Mouse (Mus musculus): ENCODE measurements around the gene Sh3glb1.
"Not testable (repeated sequence)": the region's sequence is repeated elsewhere in the genome, so short reads cannot be mapped to it uniquely, and the experiment has no call there.

Sh3glb1 gene

DNA sequence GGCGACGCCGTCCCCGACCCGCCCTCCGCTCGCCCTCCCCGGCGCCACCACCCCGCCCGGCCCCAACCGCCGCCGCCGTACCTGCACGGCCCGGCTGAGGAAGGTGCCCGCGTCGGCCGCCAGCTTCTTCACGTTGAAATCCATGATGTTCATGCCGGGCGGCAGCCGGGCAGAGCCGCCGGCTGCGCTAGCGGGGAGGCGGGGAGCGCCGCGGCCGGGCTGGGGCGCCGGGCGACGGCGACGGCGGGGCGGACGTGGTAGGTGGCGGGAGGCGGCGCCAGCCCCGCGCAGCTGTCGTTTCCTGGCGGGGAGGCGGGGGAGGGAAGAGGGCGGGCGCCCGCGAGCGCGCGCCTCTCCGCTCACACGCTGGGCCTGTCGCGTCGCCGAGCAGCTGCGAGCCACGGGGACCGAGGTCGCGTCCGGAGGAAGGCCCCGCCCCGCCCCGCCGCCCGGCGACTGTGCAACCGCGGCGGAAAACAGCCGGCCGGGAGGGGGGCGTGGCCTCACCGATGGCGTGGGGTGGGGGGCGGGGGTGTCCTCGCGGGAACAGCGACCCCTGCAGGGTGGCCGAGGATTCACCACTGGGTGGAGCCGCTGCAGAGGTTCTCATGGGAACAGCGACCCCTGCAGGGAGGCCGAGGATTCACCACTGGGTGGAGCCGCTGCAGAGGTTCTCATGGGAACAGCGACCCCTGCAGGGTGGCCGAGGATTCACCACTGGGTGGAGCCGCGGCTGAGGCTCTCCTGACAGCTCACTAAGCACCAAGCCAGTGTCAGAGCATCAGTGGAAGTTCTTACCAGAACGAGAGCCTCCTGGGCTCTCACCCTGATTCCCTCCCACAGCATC lies at the start of gene Sh3glb1:
Gene Sh3glb1 (minus strand): TSS at position 435 of the 847 bp plus-strand sequence.
- DNase-seq (ENCODE audit: low spot score), result peak; percentile 90

DNA sequence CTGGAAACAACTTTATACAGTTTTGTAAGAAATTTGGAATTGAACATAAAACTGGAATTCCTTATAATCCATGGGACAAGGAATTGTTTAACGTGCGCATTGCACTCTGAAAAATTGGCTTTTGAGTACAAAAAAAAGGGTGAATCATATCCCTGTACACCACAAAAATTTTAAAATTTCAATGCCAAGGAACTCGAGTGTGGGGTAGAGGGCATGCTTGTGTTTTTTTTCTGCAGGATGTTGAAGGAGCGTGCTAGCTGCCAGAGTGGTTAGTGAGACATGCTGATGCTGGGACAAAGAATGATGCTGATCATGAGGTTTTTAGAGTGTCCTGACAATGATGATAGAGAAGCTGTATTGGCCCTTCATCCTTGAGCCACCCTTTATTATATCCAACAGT lies 45.0 kb upstream of the Sh3glb1 start:
- no peak for DNase-seq (ENCODE audit: low spot score)

DNA sequence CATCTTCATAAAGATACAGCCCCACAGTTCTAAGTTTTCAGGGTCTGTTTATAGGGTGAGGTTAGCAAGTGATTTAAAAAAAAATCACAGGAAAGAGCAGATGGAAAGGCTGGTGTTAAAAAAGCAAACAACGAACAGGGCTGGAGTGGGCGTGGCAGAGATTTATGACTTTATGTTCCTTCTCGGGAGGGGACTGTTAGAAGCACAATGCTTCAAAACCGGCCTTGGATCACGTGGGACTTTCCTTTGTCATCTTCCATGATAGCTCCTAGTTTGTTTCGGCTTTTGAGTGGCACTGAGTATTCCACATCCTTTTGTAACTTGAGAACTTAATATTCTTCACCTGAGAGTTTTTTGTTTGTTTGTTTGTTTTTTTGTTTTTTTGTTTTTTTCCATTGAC lies 41.3 kb upstream of the Sh3glb1 start:
- no peak for DNase-seq (ENCODE audit: low spot score)

DNA sequence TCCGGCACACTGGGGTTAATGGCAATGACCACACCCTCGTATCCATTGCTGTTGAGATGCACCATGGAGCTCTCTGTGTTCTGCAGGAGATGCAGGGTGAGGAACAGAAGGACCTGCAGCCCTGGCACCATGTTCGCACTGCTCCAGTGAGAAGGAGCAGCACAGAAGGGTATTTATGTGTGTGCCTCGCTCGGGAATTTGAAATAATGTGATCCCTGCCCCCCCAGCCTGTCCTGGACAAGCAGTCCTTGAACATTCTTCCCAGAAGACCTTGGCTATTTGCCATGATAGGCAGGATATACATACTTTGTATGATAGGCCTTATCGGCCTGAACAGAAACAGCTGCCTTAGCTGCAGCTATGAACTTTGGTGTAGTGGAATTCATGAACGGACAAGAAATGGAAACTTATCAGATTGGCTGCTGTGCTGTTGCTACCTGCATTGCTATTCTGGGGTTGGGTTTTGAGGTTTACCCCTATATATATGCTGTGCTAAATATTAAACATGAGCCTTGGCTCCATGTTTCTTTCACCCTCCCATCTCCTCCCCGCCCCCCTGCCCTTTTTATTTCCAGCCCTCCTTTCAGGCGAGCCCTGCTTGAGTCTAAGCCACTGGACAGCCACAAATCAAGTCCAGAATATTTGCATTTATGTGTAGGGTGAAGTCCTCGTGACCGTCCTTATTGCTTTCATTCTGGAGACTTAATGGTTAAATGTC lies 40.6 kb upstream of the Sh3glb1 start, which contains the start of gene Clca3a1:
Gene Clca3a1 (minus strand): TSS at position 386 of the 718 bp plus-strand sequence.
- DNase-seq (ENCODE audit: low spot score), result peak; percentile 13

DNA sequence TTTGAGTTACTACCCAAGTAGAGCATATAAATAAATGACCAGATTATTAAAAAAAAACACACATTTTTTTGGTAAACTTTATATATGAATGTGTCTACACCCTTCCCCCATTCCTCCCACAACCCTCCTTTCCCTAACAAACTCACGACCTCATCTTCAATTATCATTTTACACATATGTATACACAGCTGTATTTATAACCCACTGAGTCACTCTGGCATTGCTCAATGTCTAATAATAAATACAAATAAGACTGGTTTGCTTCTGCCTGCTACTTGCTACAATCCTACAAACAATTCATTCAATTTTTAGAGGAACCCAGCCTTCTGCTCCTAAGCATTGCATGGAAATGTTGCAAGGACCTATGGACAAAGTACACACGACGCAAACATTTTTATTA lies 39.6 kb upstream of the Sh3glb1 start:
- DNase-seq (ENCODE audit: low spot score), result no peak

DNA sequence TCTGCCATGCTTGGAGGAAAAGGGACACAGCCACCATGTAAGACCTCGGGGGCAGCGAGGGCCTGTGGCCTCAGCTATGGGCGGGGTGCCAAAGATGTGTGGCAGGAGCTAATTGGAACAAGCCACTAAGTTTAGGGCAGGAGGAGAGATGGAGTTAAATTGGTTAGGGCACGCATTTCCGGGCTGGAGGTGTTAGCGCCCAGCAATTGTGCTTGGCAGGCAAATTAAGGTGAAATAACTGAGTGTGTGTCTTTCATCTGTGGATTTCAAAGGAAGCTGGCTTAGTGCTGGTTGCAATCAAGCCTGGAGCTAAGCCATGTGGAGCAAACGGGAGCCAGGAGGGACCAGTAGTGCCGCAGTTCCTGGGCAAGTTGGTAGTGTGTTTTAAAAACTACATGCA lies 36.0 kb upstream of the Sh3glb1 start:
- DNase-seq (ENCODE audit: low spot score), result not testable (repeated sequence)

DNA sequence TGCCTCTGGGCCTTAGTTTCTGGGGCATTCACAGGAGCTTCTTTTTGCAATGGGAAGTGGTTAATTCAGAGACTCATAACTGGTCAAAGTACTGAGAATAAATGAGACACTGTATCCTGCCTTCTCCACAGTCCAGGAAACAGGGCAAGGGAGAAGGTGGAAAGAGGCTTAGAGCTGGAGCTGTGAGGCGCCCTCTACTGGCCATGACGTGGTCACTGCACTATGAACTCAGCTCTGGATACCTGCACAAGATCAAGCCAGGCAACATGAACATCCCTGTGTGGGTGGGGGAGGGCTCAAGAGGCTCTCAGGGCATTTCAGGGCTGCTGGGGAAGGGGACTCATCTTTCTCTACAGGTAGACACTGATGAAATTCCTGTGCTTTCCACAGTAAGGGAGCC lies 33.0 kb upstream of the Sh3glb1 start:
- DNase-seq (ENCODE audit: low spot score), result no peak

DNA sequence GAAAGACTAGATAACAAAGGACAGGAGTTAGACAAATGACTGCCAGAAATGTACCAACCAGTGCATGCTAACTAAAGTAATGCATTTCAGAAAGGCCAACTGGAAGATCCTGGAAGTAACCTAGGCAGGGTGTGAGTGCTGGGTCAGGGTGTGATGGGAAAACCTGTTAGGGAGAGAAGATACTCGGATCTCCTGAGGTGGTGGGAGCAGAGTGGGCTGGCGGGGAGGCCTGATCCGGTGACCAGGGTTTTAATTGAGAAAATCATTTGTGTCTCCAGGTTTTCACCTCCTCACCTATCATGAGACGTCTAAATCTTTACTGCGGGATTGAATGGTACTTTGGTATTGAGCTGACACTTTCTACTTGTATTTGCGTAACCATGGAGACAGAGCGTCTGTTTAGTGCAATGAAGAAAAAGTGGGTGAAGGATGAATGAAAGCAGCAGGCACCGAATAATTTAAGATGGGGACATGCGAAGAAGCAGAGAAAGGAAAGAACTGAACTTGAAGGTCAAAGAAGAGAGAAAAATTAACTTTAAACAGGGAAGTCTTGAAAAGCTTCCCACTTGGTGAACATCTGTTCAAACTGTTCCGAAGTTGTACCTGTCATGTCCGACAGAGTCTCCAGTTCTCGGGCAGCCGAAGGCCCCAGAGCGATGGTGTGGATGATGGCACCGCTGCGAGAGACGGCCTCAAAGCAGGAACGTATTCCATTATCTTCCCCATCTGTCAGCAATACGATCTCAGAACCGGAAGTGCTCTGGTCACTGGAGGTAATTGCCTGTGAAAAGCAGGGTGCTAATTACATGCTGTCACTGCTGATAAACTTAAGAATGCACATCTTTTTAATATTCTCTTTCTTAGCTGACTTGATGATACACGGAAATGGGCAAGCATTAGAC lies 29.2 kb upstream of the Sh3glb1 start:
- DNase-seq (ENCODE audit: low spot score), result not testable (repeated sequence)

DNA sequence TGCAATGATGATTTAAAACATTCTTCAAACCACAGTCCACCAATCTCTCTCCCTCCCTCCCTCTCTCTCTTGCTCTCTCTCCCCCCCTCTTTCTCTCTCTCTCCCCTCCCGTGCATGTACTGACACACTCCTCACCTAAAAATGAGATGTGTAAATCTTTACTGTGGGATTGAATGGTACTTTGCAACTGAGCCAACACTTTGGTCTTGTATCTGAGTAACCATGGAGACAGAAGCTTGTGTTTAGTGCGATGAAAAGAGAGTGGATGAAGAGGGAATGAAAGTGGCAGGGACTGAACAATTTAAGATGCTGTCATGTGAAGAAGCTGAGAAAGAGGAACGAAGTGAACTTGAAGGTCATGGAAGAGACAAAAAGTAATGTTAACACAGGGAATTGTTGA lies 27.6 kb upstream of the Sh3glb1 start:
- DNase-seq (ENCODE audit: low spot score), result not testable (repeated sequence)

DNA sequence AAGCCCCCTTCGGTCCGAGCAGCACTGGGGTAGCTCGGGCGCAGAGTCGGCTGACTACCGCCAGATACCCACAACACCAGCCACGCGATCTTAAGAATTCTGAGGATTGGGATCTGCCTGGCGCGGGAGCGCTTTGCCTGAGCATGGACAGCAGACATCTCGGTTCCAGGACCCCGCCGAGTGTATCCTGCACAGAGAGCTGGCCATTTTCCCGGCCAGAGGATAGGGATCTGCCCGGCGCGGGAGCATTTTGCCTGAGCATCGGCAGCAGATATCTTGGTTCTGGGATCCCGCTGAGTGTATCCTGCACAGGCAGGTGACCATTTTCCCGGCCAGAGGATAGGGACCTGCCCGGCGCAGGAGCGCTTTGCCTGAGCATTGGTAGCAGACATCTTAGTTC lies 18.3 kb upstream of the Sh3glb1 start:
- DNase-seq (ENCODE audit: low spot score), result not testable (repeated sequence)

DNA sequence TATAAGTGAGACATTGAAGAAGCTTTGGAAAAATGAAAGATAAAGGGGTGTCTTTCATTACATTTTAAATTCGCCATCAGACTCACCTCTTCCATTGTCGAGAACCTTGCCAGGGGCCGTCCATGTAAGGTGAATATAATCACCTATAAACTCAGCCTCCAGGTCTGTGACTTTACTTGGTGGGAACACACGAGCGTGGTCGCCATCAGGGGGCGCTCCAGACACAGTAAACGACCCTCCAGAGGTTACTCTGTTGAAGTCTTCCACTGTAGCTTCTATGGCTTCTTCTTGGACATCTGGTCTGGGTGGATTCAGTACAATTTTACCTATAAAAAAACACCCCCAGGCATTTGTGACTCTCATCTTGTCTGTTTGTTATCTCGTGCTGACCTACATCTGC lies 16.7 kb upstream of the Sh3glb1 start:
- no peak for DNase-seq (ENCODE audit: low spot score)

DNA sequence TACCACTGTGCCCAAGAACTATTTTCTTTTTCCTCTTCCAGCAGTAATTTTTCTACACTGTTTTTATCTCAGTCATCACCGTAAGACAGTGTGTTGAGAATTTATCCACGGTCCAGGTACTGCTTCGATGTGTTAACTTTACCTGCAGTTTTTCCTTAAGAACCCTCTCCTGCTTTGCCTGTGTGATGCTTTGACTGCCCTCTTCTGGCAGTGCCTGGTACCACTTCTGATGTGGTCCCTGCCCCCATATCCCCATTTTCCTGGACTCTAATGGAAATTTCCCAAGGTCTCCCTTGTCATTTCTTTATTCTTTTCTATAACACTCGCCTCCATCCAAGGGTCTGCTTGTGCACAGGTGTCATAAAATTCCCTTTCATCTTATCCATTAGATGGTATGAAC lies 3.3 kb upstream of the Sh3glb1 start:
- DNase-seq (ENCODE audit: low spot score), result no peak

DNA sequence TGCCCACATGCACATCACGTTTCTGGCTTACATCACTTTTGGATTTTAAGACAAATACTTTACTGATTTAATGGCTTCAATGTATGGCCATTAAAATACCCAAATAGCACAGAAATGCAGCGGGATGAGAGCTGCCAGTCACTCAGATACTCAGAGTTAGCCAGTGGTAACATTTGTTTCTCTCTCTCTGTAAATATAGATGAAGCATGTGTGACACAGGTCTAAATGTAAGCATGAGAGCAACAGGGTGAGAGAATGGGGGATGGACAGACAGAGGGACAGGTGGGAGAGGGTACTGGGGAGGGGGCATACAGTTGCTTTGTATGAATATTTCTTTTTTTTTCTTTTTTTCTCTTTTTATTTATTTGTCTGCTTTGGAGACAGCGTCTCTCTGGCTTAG lies 2.4 kb upstream of the Sh3glb1 start:
- not testable (repeated sequence) for DNase-seq (ENCODE audit: low spot score)

DNA sequence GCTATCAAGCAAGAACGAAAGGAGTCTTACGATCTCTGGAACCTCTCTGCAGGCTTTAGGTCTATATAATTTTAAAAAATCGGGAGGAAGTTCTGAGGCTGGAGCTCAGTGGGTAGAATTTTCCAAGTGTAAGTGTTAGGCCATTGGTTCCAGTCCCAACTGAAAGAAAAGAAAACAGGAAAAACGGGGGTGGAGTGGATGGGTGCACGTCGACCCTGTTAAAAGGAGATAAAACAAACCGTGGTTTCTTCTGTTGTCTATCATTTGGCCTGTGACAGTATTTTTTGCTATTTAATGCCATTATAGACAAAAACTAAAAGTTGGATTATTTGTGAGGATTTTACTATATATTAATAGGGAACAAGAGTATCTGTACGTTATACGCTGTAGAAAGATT lies 1.7 kb upstream of the Sh3glb1 start:
- no peak for DNase-seq (ENCODE audit: low spot score)

DNA sequence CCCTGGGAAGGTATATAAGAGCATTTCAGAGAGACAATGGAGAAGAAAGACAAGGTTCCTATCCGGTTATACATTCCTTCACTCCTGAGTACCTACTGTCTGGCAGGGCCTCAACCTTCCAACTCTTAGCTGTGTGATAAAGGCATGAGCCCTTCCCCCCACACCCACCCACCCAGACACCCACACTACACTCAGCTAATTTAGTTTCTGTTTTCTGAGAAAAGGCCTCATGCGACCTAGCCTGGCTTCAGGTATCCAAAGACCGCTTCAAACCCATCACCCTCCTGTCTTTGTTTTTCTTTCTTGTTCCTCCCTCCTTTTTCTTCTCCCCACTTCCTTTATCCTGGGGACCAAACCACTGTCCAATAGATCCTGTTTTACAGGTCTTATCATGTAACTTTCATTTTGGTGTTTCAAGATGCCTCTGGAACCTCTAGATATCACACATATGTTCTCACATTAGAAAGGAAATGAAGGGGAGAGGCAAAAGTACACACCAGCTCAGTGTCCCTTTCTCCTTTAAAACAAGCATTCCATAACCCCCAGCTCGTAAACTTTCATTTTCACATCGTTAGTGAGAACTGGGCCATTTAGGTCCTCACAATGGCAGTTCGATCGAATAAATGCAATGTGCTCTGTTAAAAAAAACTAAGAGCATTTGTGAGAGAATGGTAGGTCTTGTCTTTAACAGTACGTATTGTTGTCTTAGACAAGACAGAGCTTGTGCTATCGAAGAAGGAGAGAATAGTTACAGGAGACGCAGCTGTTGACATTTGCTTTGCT lies 1.1 kb upstream of the Sh3glb1 start:
- no peak for DNase-seq (ENCODE audit: low spot score)

DNA sequence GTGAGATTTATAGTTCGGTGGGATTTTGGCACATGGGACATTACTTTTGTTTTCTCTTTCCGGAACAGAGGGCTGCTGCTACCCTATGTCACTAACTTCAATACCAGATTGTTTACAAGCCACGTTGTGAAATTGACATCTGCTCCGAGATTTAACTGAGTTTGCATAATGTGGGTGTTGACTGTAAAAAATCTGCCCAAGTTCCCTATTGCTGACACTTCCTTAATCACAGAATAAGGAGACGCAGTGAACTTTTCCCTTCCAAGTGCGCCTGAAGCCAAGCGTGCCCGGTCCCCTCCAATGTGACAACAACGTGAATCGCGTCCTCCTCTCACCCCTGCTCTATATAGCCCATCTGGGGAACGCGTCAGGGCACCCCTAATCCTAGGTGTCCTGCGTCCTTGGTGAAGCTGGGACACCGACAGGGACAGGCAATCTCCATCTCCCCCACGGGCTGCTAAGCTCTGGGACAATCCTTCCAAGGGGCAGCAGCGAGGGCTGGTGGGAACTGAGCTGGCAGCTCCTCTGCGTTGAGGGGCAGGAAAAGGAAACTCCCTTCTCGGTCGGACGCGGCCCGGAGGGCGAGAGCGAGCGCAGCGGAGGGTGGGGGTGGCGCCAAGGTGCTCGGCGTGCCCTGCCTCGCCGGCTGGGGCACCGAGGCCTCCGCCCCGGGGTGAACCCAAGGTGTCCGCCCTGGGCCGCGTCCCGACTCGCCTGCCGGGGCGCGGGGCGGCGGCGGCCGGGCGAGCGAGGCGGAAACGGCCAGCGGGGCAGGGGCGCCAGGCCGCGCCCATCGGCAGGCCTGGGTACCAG lies 841 bp downstream of the Sh3glb1 start:
- peak; percentile 25 for DNase-seq (ENCODE audit: low spot score)

DNA sequence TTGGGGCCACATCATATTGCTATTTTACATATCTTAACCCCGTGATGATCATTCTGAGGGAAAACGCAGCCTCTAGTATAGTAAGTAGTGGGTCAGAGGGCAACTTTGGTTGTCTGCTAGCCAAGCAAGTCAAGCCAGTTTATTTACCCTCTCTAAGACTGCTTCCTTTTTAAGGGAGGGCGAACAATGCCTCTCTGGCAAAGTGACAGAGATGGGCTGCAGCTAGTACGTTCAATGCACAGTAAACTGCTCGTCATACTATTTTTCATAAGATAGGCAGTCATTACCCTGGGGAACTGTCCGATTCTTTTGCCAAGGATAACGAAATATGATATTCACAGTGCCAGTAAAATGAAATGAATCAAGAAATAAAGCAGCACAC lies 1.4 kb downstream of the Sh3glb1 start:
- DNase-seq (ENCODE audit: low spot score), result no peak

DNA sequence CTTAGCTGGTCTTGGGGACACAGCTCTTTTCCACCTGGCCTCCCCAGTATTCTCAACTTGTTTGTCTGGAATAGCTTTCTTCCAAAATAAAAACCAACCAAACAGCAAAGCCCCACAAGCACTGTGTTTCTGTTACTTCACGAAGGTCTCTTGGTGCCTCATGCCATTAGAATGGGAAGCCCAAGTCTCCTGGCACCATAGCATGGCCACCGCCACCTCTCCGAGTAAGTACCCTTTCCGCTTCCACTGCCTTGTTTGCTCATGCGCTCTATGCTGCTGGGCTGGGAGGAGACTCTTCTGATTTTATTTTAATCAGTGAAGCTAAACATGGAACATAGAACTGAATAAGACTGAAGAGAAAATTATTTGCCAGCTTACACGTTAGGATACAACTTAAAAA lies 2.3 kb downstream of the Sh3glb1 start:
- DNase-seq (ENCODE audit: low spot score), result no peak

DNA sequence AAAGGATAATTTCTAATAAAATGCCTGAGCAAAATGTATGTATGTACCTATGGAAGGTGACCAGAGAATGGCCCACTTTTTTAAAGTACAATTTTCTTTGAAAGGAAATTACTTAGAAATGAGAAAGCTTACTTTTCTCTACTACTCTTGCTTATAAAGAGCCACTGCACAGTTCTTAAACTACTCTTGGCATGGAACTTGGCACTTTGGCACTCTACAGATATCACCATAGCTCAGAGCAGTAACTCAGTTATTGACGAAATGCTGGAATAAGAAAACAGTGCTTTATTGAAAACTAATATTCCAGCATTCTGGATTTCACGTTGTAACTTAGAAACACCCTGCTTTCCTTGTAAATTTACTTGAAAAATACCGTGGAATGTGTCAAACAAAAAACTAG lies 3.0 kb downstream of the Sh3glb1 start:
- no peak for DNase-seq (ENCODE audit: low spot score)

DNA sequence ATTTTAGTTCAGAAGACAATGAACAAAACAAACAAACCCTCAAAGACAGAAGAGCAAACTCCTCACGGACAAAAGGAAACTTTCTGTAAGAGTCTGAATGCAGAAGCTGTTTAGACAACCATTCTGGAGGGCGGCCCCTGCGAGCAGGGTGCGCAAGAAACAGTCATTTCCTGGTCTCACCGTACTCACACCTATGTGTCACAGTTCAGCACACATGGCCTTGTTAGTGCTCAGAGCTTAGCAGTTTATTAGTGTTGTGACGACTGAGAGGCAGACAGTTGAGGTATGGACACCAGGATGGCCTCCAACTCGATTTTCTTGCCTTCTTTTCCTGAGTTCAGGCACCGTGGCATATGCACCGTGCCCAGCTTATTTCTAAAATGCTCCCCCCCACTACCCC lies 4.2 kb downstream of the Sh3glb1 start:
- no peak for DNase-seq (ENCODE audit: low spot score)

DNA sequence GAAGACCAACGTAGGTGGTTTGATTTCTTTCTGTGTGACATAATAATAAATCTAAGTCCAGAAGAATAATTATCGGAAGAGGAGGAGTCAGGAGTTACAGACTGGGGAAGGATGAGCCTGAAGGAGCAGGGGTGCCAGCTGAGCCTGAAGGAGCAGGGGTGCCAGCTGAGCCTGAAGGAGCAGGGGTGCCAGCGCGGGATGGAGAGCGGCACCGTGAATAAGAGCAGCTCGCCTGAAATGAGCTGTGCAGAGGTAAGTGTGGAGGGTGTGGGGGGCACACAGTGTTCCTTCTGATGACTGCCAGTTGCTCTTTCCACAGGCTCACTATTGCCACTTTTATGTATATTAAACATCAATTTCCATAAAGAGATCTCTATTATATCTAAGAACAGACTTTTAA lies 5.1 kb downstream of the Sh3glb1 start:
- no peak for DNase-seq (ENCODE audit: low spot score)
